Mouse (Mus musculus) granulocyte monocyte progenitor cell, adult 5-6 weeks (primary cell): ENCODE measurements around the gene Gldn. TPM values are rescaled to one million over a fixed set of nuclear protein-coding genes. Genes with fewer than 3 reads are reported as not detected.

Experiments used
- total RNA-seq, 2 experiments: library from RNA; stranded (forward) in 1 of 2; stranded (reverse) in 1 of 2; fragments of 200-712, 200-1000 nt in 1 of 2; fragments of >200 nt in 1 of 2; fragmentation: Nextera tagmentation in 1 of 2; gene quantifications; 2 replicates each; pipeline ENCODE4 v1.2.3; 2014 to 2017

Gene Gldn
- total RNA-seq, 2 experiments from 2014 or later, result not detected

Other genes with a start within 250 kb of the Gldn start
- gene Tnfaip8l3, start 218.1 kb upstream of the Gldn start, total RNA-seq (2014; fragmentation: Nextera tagmentation), result not detected in 2 replicates
- gene Tnfaip8l3, start 218.1 kb upstream of the Gldn start, total RNA-seq (2017), result not detected in 2 replicates
- not detected in 2 replicates for gene Cyp19a1, start 18.4 kb upstream of the Gldn start, total RNA-seq (2014; fragmentation: Nextera tagmentation)
- gene Cyp19a1, start 18.4 kb upstream of the Gldn start, total RNA-seq (2017), result not detected in 2 replicates
- 5.8 and 14.4 TPM in 2 replicates for gene Dmxl2, start 215.1 kb downstream of the Gldn start, total RNA-seq (2014; fragmentation: Nextera tagmentation)
- gene Dmxl2, start 215.1 kb downstream of the Gldn start, total RNA-seq (2017), result 8.7 and 9.2 TPM in 2 replicates